9 mouse cellular contexts compared by ENCODE assay signal in genomic region chr16:25945151-25945955, GRCm38 (mm10).
DNase-seq lines count a peak whose midpoint lies in the region; ATAC-seq and TF ChIP-seq lines count a peak whose summit lies in the region.
"Had no signal": no experiment of that assay in that cellular context is flagged by ENCODE, and none has a peak within 500 bp of the region (broad histone marks: within the 10 kb centered on the region; RNA-seq: fewer than 3 reads in every experiment).

No protein-coding gene starts in this region.

- intact Hi-C loops in left cerebral cortex, postnatal 4 days (cut with DNase I), result loop anchor here (5.0 kb wide), 1 partner anchor 563 kb away; no protein-coding TSS in a partner anchor

- 43% methylated on average over 12 of the region's 12 CpGs for WGBS in forebrain, postnatal 0 days
- WGBS in midbrain, embryonic 16.5 days, result 76% methylated on average over 12 of the region's 12 CpGs

- H3K4me1 ChIP-seq in forebrain, postnatal 0 days (ENCODE audit: insufficient read depth), result no peaks in the 10 kb centered on the region
- no peaks in the 10 kb centered on the region for H3K4me1 ChIP-seq in midbrain, embryonic 16.5 days (ENCODE audit: control insufficient read depth, insufficient read depth, low read length)

- H3K9me3 ChIP-seq in forebrain, postnatal 0 days (ENCODE audit: low read length), result no peaks in the 10 kb centered on the region
- H3K9me3 ChIP-seq in midbrain, embryonic 16.5 days (replicated peaks; ENCODE audit: control insufficient read depth, low read length, poor library complexity, severe bottlenecking), result no peaks in the 10 kb centered on the region

- H3K4me3 ChIP-seq in forebrain, postnatal 0 days (ENCODE audit: low read depth, low read length), result no peak overlapping the region
- no peak overlapping the region for H3K4me3 ChIP-seq in midbrain, embryonic 16.5 days (ENCODE audit: low read depth, low read length)

- no peak overlapping the region for H3K4me2 ChIP-seq in forebrain, postnatal 0 days (ENCODE audit: low read depth)
- no peak overlapping the region for H3K4me2 ChIP-seq in midbrain, embryonic 16.5 days (ENCODE audit: low read length)

- H3K36me3 ChIP-seq in forebrain, postnatal 0 days (ENCODE audit: insufficient read depth), result no peaks in the 10 kb centered on the region
- H3K36me3 ChIP-seq in midbrain, embryonic 16.5 days (ENCODE audit: control insufficient read depth, insufficient read depth, low read length), result no peaks in the 10 kb centered on the region

- H3K27ac ChIP-seq in forebrain, postnatal 0 days (ENCODE audit: low read depth, low read length), result no peak overlapping the region
- no peak overlapping the region for H3K27ac ChIP-seq in midbrain, embryonic 16.5 days (ENCODE audit: low read length)

- ATAC-seq in forebrain, postnatal 0 days, result no peak
- ATAC-seq in midbrain, embryonic 16.5 days, result no peak
- ATAC-seq: liver, postnatal 0 days had no signal

- no peak for TF ChIP-seq CTCF in forebrain, postnatal 0 days (IDR thresholded peaks at IDR 0.05; ENCODE audit: low read depth)

- H3K9ac ChIP-seq in forebrain, postnatal 0 days, result no peak overlapping the region
- no peak overlapping the region for H3K9ac ChIP-seq in midbrain, embryonic 16.5 days (ENCODE audit: low read depth, low read length)
- H3K9ac ChIP-seq: liver, postnatal 0 days had no signal

- peak; percentile 9 for DNase-seq in adrenal gland, postnatal 10 days
- DNase-seq in adrenal gland, postnatal 4 days (ENCODE audit: low spot score in 2 of 2), result no peak
- peak; percentile 43 for DNase-seq in left cerebral cortex, postnatal 4 days
- no peak for DNase-seq in left cerebral cortex, adult 18-20 months (ENCODE audit: low spot score in 2 of 2)
- DNase-seq in forebrain, postnatal 0 days, result peak; percentile 10
- peak; percentile 67 for DNase-seq in lung, postnatal 25 days (ENCODE audit: low spot score)
- DNase-seq in ovary, postnatal 10 days (ENCODE audit: low spot score), result no peak
- DNase-seq: liver, postnatal 0 days had no signal

- no peaks in the 10 kb centered on the region for H3K27me3 ChIP-seq in forebrain, postnatal 0 days (ENCODE audit: insufficient read depth, low read length)
- H3K27me3 ChIP-seq in midbrain, embryonic 16.5 days (ENCODE audit: control insufficient read depth, insufficient read depth, low read depth, low read length), result no peaks in the 10 kb centered on the region

Comparison
In these comparisons a context has a peak if more than half of its experiments do, and no peak if none do; other contexts are left out.
1. DNase-seq: peak in adrenal gland, postnatal 10 days (single experiment), left cerebral cortex, postnatal 4 days (single experiment), forebrain, postnatal 0 days (single experiment) and lung, postnatal 25 days (single experiment); none in adrenal gland, postnatal 4 days (0 of 2), left cerebral cortex, adult 18-20 months (0 of 2) and ovary, postnatal 10 days (single experiment).